Mouse (Mus musculus) urinary bladder, postnatal 10 days (tissue): Measurements from ENCODE around the gene Sik1.
A peak's percentile ranks its signal among the peaks of the same experiment; 100 is the strongest.

Source experiments
- DNase-seq: peaks from one replicate; pipeline ENCODE4 v3.0.0; 2022; ENCODE audit warnings: low spot score

Gene Sik1

GRCm38 (mm10) chr17:31875326-31875930 is 19.8 kb upstream of the Sik1 start:
- peak; percentile 5 for DNase-seq

GRCm38 (mm10) chr17:31874691-31875090 is 19.1 kb upstream of the Sik1 start:
- peak; percentile 5 for DNase-seq

GRCm38 (mm10) chr17:31873973-31874372 is 18.4 kb upstream of the Sik1 start:
- DNase-seq, result peak; percentile 9

- DNase-seq, result peak; percentile 6
These were observed 17.7 kb upstream of the Sik1 start for GRCm38 (mm10) chr17:31873185-31873870.

DNA sequence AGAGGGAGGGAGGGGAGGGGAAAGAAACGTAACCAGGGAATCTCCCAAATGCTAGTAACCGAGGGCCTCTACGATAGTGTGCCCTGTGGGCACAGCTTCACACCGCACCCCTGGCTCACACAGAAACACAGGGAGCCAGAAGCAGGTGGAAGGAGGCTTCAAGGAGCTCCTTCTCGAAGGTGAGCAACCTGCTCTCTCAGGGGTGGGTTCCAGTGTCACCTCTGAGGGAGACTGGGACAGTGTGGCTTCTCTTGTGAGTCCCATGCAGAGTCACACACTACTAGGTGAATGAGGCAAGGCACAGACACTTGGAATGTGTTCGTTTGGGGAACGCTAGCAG is 17.2 kb upstream of the Sik1 start:
- DNase-seq, result peak; percentile 5

DNA sequence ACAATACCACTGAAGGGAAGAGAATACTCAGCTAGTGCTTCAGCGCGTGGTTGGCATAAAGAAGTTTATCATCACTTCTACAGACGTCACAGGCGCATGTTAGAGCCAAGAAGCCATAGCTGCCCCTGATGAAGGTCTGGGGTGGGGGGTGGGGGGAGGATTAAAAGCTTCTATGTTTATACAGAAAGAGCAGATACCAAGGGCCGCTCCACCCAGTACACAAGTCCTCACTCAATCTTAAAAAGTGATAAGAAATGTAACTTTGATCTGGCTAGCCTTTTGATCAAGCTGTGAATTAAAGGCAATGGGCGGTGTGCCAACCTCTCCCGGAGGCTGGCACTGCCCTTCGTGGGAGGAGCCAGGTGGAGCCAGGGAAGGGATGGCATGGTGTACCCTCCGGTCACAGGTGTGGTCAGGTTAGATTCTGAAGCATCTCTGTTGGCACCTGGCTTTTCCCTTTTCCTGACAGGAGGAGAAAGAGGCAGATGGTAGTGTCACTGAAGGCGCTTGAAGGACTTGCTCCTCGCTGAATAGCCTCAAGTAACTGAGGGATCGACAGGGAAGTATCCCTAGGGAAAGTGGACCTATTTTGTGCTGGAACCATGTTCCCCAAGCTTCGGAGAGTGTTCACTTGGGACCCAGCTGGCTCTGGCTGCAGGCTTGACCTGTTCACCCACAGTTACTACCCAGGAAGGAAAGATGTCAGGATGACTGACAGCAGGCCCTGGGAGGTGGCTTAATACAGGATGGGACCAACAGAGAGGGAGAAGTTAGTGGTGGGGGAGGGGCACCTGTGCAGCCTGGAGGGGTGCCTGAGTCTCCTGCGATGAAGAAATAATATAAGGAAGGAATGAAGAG is 16.6 kb upstream of the Sik1 start:
- DNase-seq, result peak; percentile 9

GRCm38 (mm10) chr17:31870931-31871421 is 15.4 kb upstream of the Sik1 start:
- peak; percentile 7 for DNase-seq

- peak; percentile 8 for DNase-seq
These were observed 14.8 kb upstream of the Sik1 start for GRCm38 (mm10) chr17:31870446-31870845.

DNA sequence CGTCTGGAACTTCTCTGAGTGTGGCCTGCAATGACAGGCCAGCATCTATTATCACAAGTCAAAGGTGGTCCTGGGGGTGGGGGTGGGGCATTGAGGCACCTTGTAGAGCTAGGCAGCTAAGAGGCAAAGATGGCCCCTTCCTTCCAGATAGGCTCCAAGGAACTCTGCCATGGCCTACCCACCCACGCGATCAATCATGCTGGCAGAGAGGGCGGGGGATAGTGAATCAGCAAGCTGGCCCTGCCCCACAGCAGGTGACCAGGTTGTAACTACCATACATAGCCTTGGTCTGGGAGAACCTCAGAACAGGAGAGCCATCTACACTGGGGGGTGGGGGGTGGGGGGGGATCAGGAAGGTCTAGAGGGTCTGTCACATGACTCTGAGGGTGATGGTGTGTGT is 12.5 kb upstream of the Sik1 start:
- DNase-seq, result no peak

DNA sequence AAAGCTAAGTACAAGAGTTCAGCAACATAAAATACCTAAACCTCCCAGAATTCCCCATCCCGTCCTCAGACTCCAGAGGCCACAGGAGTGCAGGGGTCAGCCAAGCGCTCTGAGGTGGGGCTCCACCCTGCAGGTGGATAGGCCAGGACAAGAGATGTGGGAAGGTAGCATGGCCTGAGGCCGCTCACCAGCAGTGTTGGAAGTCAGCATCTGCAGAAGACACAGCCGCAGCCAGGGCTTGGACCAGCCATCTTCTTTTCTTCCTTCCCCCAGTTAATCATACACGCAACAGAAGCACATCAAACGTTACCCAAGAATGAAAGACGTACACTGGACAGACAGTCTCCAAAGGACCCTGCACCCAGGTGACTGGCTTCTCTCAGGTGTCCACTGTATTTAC is 11.5 kb upstream of the Sik1 start:
- peak; percentile 1 for DNase-seq

GRCm38 (mm10) chr17:31865636-31866035 is 10.0 kb upstream of the Sik1 start:
- peak; percentile 7 for DNase-seq

GRCm38 (mm10) chr17:31864666-31865450 is 9.3 kb upstream of the Sik1 start:
- peak; percentile 8 for DNase-seq

GRCm38 (mm10) chr17:31863151-31863815 is 7.7 kb upstream of the Sik1 start:
- DNase-seq, result peak; percentile 4

GRCm38 (mm10) chr17:31862136-31862535 is 6.5 kb upstream of the Sik1 start:
- DNase-seq, result peak; percentile 5

GRCm38 (mm10) chr17:31861661-31862060 is 6.1 kb upstream of the Sik1 start:
- DNase-seq, result no peak

- DNase-seq, result no peak
These were observed 5.3 kb upstream of the Sik1 start for GRCm38 (mm10) chr17:31860856-31861255.

DNA sequence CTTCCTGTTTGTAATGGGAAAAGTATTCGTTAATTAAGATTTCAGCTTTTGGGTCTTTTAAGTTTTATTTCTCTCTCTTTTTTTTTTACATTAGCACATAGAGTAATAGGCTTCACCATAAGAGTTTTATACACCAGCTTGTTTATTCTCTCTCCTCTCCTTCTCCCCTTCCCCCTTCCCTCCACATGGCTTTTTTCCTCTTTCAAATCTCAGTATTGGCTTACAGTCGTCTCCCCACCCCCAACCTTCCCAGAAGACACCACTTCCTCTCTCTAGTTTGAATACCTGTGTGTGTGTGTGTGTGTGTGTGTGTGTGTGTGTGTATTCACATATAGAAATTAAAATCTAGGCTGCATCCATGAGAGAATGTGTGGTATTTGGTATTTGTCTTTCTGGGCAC is 3.8 kb upstream of the Sik1 start:
- DNase-seq, result no peak

GRCm38 (mm10) chr17:31858786-31859185 is 3.2 kb upstream of the Sik1 start:
- no peak for DNase-seq

DNA sequence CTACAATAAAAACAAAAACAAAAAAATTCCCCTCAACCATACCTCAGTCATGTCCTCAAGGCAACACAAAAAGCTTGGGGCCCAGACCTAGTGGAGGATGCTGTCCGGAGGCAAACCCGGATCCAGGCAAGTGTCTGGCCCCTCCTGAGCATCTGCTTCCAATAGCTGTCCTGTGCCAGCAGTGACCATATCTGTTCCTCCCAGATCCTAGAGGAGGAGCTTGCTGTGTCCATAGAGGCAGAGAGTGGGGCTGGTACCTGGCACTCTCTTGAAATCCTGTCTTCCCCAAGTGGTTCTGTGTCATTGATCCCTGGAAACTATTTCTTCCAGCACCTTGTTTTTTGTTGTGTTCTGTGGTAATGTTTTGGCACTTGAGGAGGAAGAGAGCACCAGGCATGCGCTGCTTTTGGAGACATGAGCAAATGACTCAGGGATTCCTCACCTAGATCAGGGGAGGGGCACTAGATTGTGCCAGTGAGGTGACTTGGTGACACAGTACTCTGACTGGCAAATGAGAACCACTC is 2.4 kb upstream of the Sik1 start:
- DNase-seq, result no peak

GRCm38 (mm10) chr17:31857251-31857650 is 1.6 kb upstream of the Sik1 start:
- no peak for DNase-seq

DNA sequence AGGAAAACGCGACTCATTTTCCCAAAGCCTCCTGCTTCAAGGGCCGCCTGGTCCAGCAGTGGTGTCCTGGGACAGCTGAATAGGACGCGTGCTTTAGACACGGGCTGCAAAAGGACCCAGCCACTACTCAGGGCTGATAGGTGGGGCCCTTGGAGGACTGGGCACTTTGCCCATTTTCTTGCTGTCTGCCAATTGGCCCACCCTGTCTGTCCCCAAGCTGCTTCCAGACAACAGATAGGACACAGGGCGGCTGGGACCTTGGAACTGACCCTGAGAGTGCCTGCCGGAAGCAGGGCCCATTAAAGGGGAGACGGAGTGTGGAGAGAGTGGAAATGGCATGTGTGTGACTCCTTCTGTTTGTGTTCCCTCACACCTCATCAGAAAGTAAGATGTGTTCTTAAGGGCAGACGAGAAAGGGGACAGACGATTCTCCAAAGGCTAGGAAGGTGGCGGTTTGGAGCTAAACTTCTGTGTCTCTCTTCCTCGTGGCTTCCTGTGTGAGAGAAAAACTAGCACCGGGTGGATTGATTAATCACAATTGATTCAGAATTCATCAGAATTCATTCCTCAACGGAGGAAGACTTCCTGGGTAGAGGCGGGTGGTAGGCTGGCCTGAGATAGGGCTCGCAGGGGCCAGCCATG is 1.0 kb upstream of the Sik1 start:
- no peak for DNase-seq
